Mouse (Mus musculus): ENCODE measurements at regions not wholly inside any gene's neighbourhood (a gene's known extent, or its start where the extent isn't known, plus 50 kb on each side); places are given as distances from the start of the nearest gene placed in this dataset.
A peak's percentile ranks its signal among the peaks of the same experiment; 100 is the strongest.

DNA sequence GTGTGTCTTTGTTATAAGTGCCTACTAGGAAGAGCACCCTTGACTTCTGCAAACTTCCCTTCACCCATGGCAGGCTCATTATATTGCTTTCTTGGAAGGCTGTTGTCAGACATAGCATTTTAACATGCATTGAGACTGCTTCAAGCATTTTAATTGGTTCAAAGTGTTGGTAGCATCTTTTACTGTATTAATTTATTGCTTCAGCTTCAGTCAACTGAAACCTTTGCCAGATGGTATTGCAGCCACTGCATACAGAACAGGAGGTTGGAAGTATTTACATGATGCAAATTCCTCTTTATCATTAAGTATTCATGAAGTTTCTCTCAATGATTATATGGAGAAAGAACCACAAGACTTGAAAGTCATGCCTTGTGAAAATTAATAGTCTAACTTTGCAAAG, 1423.6 kb downstream of the Pcdh18 start:
- no peaks in the 10 kb centered on the region for H3K27me3 ChIP-seq
- H3K4me1 ChIP-seq: 0 out of 2 replicates have a peak, but pooled peaks cover 3% of the 10 kb centered on the region
- H3K9me3 ChIP-seq (replicated peaks): no peaks in the 10 kb centered on the region
- peak; percentile 92 for ATAC-seq
- H3K4me3 ChIP-seq: no peak overlapping the region
- H3K4me2 ChIP-seq: no peak overlapping the region
- H3K36me3 ChIP-seq (ENCODE audit: poor library complexity, severe bottlenecking): no peaks in the 10 kb centered on the region
- H3K9ac ChIP-seq: no peak overlapping the region
- no peak overlapping the region for H3K27ac ChIP-seq
